Mouse (Mus musculus): ENCODE results near the gene Ccdc171. TPM values are rescaled to one million over a fixed set of nuclear protein-coding genes. Genes with fewer than 3 reads are reported as not detected.
"Not testable (repeated sequence)": the region's sequence is repeated elsewhere in the genome, so short reads cannot be mapped to it uniquely, and the experiment has no call there.

Gene Ccdc171
- total RNA-seq (2021): 1 to 10 TPM; 3.3 to 3.5 TPM
- long read RNA-seq, experiment 1, partial matches to known transcripts: 0 of 1 reads
- long read RNA-seq, experiment 1, other reads (novel, unspliced or antisense): 1 of 1 reads
- long read RNA-seq, experiment 2, partial matches to known transcripts: 2 of 4 reads
- long read RNA-seq, experiment 2, other reads (novel, unspliced or antisense): 2 of 4 reads

GRCm38 (mm10) chr4:83524843-83525689, at the start of gene Ccdc171:
Gene Ccdc171 (plus strand): TSS chr4:83525545.
- peak; percentile 91 to 93 for DNase-seq (ENCODE audit: low spot score in 2 of 2)

GRCm38 (mm10) chr4:83485250-83485649, 40.1 kb upstream of the Ccdc171 start:
- no peak for DNase-seq (ENCODE audit: low spot score in 2 of 2)

- DNase-seq (ENCODE audit: low spot score in 2 of 2): peak; percentile 50 to 73
Measured at GRCm38 (mm10) chr4:83485735-83486116, 39.6 kb upstream of the Ccdc171 start.

DNA sequence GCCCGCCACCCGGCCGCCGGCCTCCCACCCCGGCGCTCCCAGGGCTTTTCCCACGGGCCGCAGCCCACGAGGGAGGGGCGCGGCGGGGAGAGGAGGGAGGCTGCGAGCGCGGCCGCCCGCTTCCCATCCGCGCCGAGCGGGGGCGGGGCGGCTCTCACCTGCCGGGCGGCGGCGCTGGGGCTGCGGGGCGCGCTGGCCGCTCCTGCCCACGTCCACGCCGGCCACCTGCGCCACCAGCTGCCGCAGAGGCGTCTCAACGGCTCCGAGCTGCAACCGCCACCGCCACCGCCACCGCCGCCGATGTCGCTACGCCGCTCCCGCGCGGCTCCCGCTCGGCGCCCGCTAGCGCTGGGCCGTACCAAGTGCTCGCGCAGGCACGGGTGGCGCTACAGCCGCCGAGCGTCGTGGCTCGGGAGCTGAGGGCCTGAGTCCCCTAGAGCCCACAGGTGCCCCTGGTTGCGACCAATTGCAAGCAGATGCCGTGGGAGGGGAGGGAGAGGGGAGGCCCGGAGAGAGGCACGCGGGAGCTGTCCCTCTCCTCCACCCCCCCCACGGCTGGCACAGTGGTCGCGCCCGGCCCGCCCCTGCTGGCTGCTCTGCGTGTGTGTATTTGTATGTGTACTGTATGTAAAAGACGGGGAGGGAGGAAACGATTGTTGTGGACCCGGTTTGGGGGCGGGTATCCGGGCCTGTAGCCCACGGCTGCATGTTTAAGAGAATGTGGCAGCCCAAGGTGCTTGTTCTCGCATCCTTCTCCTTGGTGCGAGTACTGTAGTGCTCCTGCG, 39.0 kb upstream of the Ccdc171 start, which contains the start of gene Psip1:
Gene Psip1, minus strand, starts transcription at position 343 of the 785 bp plus-strand sequence.
- peak; percentile 74 to 77 for DNase-seq (ENCODE audit: low spot score in 2 of 2)

DNA sequence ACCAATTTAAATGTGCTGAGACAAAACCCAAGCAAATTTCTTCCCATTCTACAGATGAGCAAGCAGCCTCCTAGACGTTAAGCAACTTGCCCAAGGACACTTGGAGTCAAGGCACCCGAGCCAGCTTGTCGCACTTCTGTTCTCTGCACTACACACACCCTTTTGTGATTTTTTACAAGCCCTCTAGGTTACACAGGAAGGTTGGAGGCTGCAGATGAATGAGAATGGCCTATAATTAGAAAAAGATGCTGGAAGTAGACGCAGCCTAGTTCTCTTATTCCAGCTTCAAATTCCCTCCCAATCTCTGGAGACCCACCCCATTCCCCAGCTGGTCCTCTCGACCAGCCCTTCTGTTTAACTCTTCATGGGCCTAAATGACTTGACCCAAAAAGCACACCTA, 36.2 kb upstream of the Ccdc171 start:
- DNase-seq (ENCODE audit: low spot score in 2 of 2): no peak

DNA sequence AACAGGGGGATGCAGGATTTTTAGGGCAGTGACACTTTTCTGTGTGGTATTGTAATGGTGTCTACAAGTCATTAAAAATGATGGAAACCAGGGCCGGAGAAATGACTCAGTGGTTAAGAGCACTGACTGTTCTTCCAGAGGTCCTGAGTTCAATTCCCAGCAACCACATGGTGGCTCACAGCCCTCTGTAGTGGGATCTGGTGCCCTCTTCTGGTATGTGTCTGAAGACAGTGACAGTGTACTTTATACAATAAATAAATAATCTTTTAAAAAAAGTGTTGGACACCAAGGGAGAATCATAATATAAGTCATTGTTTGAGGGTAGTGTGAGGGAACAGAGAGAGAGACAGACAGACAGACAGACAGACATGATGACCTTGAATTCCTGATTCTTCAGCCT, 32.2 kb upstream of the Ccdc171 start:
- DNase-seq (ENCODE audit: low spot score in 2 of 2): no peak

DNA sequence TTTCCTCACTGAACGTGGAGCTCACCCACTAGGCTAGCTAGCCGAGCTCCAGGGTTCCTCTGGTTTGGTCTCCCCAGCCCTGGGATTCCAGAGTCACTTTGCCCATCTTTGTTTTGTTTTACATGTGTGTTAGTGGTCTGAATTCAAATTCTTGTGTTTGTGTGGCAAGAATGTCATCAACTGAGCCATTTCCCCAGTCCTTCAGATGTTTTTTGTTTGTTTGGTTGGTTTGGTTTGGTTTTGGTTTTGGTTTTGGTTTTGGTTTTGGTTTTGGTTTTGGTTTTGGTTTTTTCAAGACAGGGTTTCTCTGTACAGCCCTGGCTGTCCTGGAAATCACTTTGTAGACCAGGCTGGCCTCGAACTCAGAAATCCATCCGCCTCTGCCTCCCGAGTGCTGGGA, 28.3 kb upstream of the Ccdc171 start:
- not testable (repeated sequence) for DNase-seq (ENCODE audit: low spot score in 2 of 2)

GRCm38 (mm10) chr4:83500154-83501036, 24.9 kb upstream of the Ccdc171 start:
- DNase-seq (ENCODE audit: low spot score in 2 of 2): no peak

DNA sequence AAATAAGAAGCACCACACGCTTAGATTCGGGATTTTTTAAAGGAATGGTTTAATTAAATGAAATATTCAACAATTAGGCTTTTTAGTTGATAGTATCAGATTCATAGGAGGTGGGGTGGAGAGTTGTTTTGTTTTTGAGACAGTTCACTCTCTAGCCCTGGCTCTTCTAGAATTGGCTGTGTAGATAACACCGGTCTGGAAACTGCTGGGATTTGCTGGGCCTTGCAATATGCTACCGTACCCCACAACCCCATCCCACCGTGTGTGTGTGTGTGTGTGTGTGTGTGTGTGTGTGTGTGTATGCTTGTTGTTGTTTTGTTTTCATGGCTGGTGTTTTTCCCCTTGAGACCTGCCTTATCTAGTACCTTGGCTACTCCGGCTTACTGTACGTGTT, 24.3 kb upstream of the Ccdc171 start:
- DNase-seq (ENCODE audit: low spot score in 2 of 2): no peak

GRCm38 (mm10) chr4:83509600-83509999, 15.7 kb upstream of the Ccdc171 start:
- no peak for DNase-seq (ENCODE audit: low spot score in 2 of 2)

GRCm38 (mm10) chr4:83511083-83511482, 14.3 kb upstream of the Ccdc171 start:
- no peak for DNase-seq (ENCODE audit: low spot score in 2 of 2)

DNA sequence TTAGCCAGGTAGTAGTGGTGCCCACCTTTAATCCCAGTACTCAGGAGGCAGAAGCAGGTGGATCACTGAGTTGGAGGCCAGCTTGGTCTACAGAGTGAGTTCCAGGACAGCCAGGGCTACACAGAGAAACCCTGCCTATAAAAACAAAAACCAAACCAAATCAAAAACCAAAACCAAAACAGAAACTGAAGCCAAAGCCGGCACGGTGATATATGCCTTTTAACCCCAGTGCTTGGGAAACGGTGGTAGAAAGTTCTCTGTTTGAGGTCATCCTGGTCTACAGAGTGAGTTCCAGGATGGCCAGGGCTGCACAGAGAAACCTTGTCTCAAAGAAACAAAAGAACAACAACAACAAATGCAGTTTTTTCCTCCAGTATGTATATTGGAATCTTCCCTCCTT, 13.1 kb upstream of the Ccdc171 start:
- no peak for DNase-seq (ENCODE audit: low spot score in 2 of 2)

DNA sequence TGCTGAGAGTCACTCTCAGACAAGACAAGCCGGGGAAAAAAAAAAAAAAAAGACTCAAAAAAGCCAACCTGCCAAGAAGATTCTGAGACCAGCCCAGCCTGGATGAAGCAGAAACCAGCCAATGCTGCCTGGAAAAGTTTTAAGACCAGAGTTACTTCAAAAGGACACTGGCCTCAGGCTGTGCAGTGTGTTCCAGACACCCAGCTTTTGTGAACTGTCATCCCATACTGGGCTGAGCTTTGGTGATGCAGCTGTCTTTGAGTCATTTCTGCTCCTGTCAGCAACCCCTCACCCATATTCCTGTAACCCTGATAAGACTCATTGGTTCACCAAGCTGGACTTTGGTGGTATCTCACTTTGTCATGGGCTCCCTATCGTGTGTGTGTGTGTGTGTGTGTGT, 12.7 kb upstream of the Ccdc171 start:
- no peak for DNase-seq (ENCODE audit: low spot score in 2 of 2)

DNA sequence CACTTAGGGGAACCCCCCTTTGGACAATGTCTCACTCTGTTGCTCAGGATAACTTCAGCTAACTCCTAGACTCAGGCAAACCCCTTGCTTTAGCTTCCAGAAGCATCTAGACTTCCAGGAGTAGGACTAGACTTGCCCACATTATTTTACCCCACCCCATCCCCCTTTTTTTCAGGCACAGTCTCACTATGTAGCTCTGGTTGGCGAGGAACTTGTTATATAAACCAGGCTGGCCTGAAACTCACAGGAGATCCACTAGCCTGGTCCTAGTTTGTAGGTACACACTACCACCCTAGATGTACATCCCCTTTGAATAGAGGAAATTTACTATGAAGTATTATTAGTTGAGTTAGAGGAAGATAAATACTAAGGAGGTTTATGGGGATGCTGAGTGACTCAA, 11.2 kb upstream of the Ccdc171 start:
- no peak for DNase-seq (ENCODE audit: low spot score in 2 of 2)

DNA sequence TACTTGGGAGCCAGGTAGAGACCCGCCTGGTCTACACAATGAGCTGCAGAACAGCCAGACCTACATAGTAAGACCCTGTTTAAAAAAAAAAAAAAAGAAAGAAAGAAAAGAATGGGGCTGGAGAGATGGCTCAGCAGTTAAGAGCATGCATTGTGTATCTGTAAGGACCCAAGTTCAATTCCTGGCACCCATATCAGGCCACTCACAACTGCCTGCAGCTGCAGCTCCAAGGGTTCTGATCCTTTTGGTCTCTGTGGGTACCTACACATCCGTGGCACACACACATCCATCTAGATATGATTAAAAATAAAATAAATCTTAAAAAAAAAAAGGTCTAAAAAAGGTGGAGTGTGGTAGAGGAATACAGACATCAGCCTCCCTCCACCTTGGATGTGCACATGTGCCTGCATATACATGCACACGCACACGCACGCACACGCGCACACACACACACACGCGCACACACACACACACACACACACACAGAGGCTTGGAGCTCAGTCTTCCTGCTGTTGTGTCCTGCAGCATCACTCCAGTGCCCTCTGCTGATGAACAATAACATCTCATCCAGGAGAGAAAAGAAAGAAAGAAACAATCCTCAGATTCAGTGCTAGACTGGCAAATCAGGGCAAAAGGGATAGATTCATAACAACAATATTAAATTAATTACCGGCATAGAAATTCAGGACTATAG, 10.2 kb upstream of the Ccdc171 start:
- no peak for DNase-seq (ENCODE audit: low spot score in 2 of 2)

DNA sequence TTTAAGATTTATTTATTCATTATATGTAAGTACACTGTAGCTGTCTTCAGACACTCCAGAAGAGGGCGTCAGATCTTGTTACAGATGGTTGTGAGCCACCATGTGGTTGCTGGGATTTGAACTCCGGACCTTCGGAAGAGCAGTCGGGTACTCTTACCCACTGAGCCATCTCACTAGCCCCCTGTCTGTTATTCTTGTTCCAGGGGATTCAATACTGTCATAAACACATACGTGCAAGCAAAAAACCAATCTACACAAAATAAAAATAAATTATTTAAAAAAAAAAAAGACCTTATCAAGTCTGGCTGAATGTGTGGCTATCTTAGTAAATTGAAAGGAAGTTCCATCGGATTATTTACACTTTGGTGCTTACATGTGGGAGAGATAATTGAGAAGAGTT, 9.2 kb upstream of the Ccdc171 start:
- DNase-seq (ENCODE audit: low spot score in 2 of 2): not testable (repeated sequence)

DNA sequence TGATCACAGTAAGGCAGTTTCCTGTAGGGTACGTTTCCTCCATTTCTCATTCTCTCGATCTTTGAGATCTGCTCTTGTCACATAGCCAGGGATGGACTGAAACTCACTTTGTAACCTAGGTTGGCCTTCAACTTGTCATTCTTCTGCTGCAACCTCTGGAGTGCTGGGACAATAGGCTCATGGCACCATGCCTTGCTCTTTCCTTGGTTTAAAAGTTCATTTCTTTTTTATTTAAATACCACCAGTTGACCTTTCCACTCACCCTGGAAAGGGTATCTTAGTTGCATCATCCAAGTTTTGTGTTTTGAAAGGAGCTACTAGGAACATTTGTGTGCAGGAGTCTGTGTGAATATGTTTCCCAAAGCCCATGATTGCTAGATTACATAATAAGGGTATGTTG, 6.2 kb upstream of the Ccdc171 start:
- no peak for DNase-seq (ENCODE audit: low spot score in 2 of 2)

GRCm38 (mm10) chr4:83519807-83520206, 5.5 kb upstream of the Ccdc171 start:
- no peak for DNase-seq (ENCODE audit: low spot score in 2 of 2)

DNA sequence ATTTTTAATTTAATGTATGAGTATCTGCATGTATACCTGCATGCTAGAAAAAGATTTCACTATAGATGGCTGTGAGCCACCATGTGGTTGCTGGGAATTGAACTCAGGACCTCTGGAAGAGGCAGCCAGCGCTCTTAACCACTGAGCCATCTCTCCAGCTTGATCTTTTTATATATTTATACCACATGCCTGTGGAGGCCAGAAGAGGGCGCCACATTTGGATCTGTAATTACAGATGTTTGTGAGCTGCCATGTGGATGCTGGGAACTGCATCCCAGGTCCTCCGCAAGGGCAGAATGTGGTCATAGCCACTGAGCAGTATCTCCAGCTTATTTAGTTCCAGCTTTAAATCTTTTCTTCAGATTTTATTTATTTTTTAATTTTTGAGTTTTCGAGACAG, 5.0 kb upstream of the Ccdc171 start:
- DNase-seq (ENCODE audit: low spot score in 2 of 2): no peak

GRCm38 (mm10) chr4:83522066-83522465, 3.3 kb upstream of the Ccdc171 start:
- no peak for DNase-seq (ENCODE audit: low spot score in 2 of 2)

Measured in adrenal gland, postnatal 4 days (tissue).